13 mouse cellular contexts compared by ENCODE assay signal in genomic region chr6:113658226-113658625, GRCm38 (mm10). TPM values are rescaled to one million over a fixed set of nuclear protein-coding genes. Genes with fewer than 3 reads are reported as not detected.
A peak's percentile ranks its signal among the peaks of the same experiment; 100 is the strongest.
DNase-seq lines count a peak whose midpoint lies in the region; ATAC-seq and TF ChIP-seq lines count a peak whose summit lies in the region.
"Had no signal": no experiment of that assay in that cellular context is flagged by ENCODE, and none has a peak within 500 bp of the region (broad histone marks: within the 10 kb centered on the region; RNA-seq: fewer than 3 reads in every experiment).

No protein-coding gene starts in this region.

- intact Hi-C loops in gastrocnemius, postnatal 14 days (cut with DNase I; ENCODE audit: low total_unique reads): no loop called here
- intact Hi-C loops in gastrocnemius, postnatal 36 days (cut with DNase I): no loop called here

- 0 out of 4 replicates have a peak, but pooled peaks have one; percentile 5 to 16 for ATAC-seq in hematopoietic stem cell, adult 5-6 weeks (replicated peaks in 1 of 2; ENCODE audit: insufficient read depth in 1 of 2, low FRiP score in 2 of 2, low TSS enrichment in 1 of 2, low read depth in 1 of 2, poor library complexity in 2 of 2, severe bottlenecking in 2 of 2)
- no peak for ATAC-seq in stomach, postnatal 0 days (ENCODE audit: low FRiP score, low TSS enrichment)
- ATAC-seq in forebrain, embryonic 13.5 days: no peak
- ATAC-seq: activated CD4-positive, CD25-positive, alpha-beta regulatory T cell, adult 4 months; midbrain, embryonic 13.5 days had no signal

- no peaks in the 10 kb centered on the region for H3K9me3 ChIP-seq in stomach, postnatal 0 days (ENCODE audit: control insufficient read depth, low read length)
- no peaks in the 10 kb centered on the region for H3K9me3 ChIP-seq in forebrain, embryonic 13.5 days (replicated peaks)
- H3K9me3 ChIP-seq: forebrain, embryonic 12.5 days; hindbrain, embryonic 12.5 days; midbrain, embryonic 13.5 days had no signal

- H3K9ac ChIP-seq in stomach, postnatal 0 days (ENCODE audit: low read length): no peak overlapping the region
- no peak overlapping the region for H3K9ac ChIP-seq in forebrain, embryonic 13.5 days
- H3K9ac ChIP-seq: forebrain, embryonic 12.5 days; hindbrain, embryonic 12.5 days; midbrain, embryonic 13.5 days had no signal

- H3K27ac ChIP-seq in stomach, postnatal 0 days (replicated peaks): peak overlapping the region; percentile 8; the same call in 1 of the 2 replicates
- no peak overlapping the region for H3K27ac ChIP-seq in forebrain, embryonic 13.5 days
- H3K27ac ChIP-seq: forebrain, embryonic 12.5 days; hindbrain, embryonic 12.5 days; midbrain, embryonic 13.5 days had no signal

- no peak overlapping the region for H3K4me3 ChIP-seq in stomach, postnatal 0 days (ENCODE audit: low read depth, low read length)
- no peak overlapping the region for H3K4me3 ChIP-seq in forebrain, embryonic 13.5 days
- H3K4me3 ChIP-seq: forebrain, embryonic 12.5 days; hindbrain, embryonic 12.5 days; midbrain, embryonic 13.5 days had no signal

- no peaks in the 10 kb centered on the region for H3K27me3 ChIP-seq in stomach, postnatal 0 days (ENCODE audit: control insufficient read depth, insufficient read depth, low read length)
- no peaks in the 10 kb centered on the region for H3K27me3 ChIP-seq in forebrain, embryonic 13.5 days
- H3K27me3 ChIP-seq: forebrain, embryonic 12.5 days; hindbrain, embryonic 12.5 days; midbrain, embryonic 13.5 days had no signal

- H3K36me3 ChIP-seq in stomach, postnatal 0 days (ENCODE audit: control insufficient read depth, insufficient read depth, low read length): no peaks in the 10 kb centered on the region
- no peaks in the 10 kb centered on the region for H3K36me3 ChIP-seq in forebrain, embryonic 13.5 days (ENCODE audit: poor library complexity, severe bottlenecking)
- H3K36me3 ChIP-seq: forebrain, embryonic 12.5 days; hindbrain, embryonic 12.5 days; midbrain, embryonic 13.5 days had no signal

- no peak for TF ChIP-seq EP300 in stomach, postnatal 0 days (optimal IDR thresholded peaks at IDR 0.05)

- H3K4me1 ChIP-seq in stomach, postnatal 0 days (replicated peaks; ENCODE audit: control insufficient read depth, insufficient read depth): no peaks in the 10 kb centered on the region
- no peaks in the 10 kb centered on the region for H3K4me1 ChIP-seq in forebrain, embryonic 13.5 days

- H3K4me2 ChIP-seq in stomach, postnatal 0 days (replicated peaks; ENCODE audit: low read depth): no peak overlapping the region
- no peak overlapping the region for H3K4me2 ChIP-seq in forebrain, embryonic 13.5 days
- H3K4me2 ChIP-seq: forebrain, embryonic 12.5 days; hindbrain, embryonic 12.5 days; midbrain, embryonic 13.5 days had no signal

- 50% methylated on average over 3 of the region's 3 CpGs for WGBS in stomach, postnatal 0 days
- WGBS in forebrain, embryonic 13.5 days: 83% methylated on average over 3 of the region's 3 CpGs

- TF ChIP-seq CTCF in stomach, postnatal 0 days (IDR thresholded peaks at IDR 0.05; ENCODE audit: low read depth): no peak

- peak; percentile 31 for DNase-seq in gastrocnemius, postnatal 14 days
- DNase-seq in gastrocnemius, postnatal 36 days: no peak
- DNase-seq in lung, postnatal 10 days: peak; percentile 40
- no peak for DNase-seq in lung, postnatal 25 days (ENCODE audit: low spot score)
- DNase-seq in stomach, postnatal 0 days (ENCODE audit: low spot score): no peak
- no peak for DNase-seq in c-Kit-positive CD71-positive TER-119-positive erythroid progenitor cells, embryonic 14.5 days (ENCODE audit: low spot score)
- DNase-seq: cerebellum, postnatal 14 days had no signal

RNA-seq across cellular contexts. Expression of gene Irak2, which starts 20.0 kb away (rescaled TPM):
- 1 to 10 TPM; 4.7 to 4.8 TPM for total RNA-seq in gastrocnemius, postnatal 14 days (2021)
- total RNA-seq in gastrocnemius, postnatal 36 days (2021): 1 to 10 TPM; 3.1 to 3.9 TPM
- 20.7 and 30.8 TPM in 2 replicates for total RNA-seq in hematopoietic stem cell, adult 5-6 weeks (2017)
- 9.6 and 10.2 TPM in 2 replicates for polyA plus RNA-seq in stomach, postnatal 0 days (2015; fragmentation: Nextera tagmentation; extraction: Ambion mirVana)
- polyA plus RNA-seq in forebrain, embryonic 13.5 days (2015; fragmentation: Nextera tagmentation; extraction: Ambion mirVana): 0.77 and 0.96 TPM in 2 replicates

RNA-seq across cellular contexts. Expression of gene Vhl, which starts 34.5 kb away (rescaled TPM):
- total RNA-seq in gastrocnemius, postnatal 14 days (2021): 1 to 10 TPM; 6.8 to 7.0 TPM
- total RNA-seq in gastrocnemius, postnatal 36 days (2021): 1 to 10 TPM; 3.5 to 4.5 TPM
- total RNA-seq in hematopoietic stem cell, adult 5-6 weeks (2017): 13.5 and 18.6 TPM in 2 replicates
- polyA plus RNA-seq in stomach, postnatal 0 days (2015; fragmentation: Nextera tagmentation; extraction: Ambion mirVana): 23.4 and 24.3 TPM in 2 replicates
- 57.3 and 63.9 TPM in 2 replicates for polyA plus RNA-seq in forebrain, embryonic 13.5 days (2015; fragmentation: Nextera tagmentation; extraction: Ambion mirVana)

RNA-seq across cellular contexts. Expression of gene Tatdn2, which starts 38.6 kb away (rescaled TPM):
- 10 to 100 TPM; 25.7 to 29.1 TPM for total RNA-seq in gastrocnemius, postnatal 14 days (2021)
- 10 to 100 TPM; 30.5 to 39.6 TPM for total RNA-seq in gastrocnemius, postnatal 36 days (2021)
- total RNA-seq in hematopoietic stem cell, adult 5-6 weeks (2017): 120 and 137 TPM in 2 replicates
- 0.73 and 0.97 TPM in 2 replicates for polyA plus RNA-seq in stomach, postnatal 0 days (2015; fragmentation: Nextera tagmentation; extraction: Ambion mirVana)
- 0.47 and 0.81 TPM in 2 replicates for polyA plus RNA-seq in forebrain, embryonic 13.5 days (2015; fragmentation: Nextera tagmentation; extraction: Ambion mirVana)

RNA-seq across cellular contexts. Expression of gene Brk1, which starts 53.7 kb away (rescaled TPM):
- total RNA-seq in gastrocnemius, postnatal 14 days (2021): 10 to 100 TPM; 42.8 to 52.4 TPM
- 10 to 100 TPM; 36.3 to 37.5 TPM for total RNA-seq in gastrocnemius, postnatal 36 days (2021)
- total RNA-seq in hematopoietic stem cell, adult 5-6 weeks (2017): 104 and 118 TPM in 2 replicates
- polyA plus RNA-seq in stomach, postnatal 0 days (2015; fragmentation: Nextera tagmentation; extraction: Ambion mirVana): 199 and 201 TPM in 2 replicates
- 227 TPM in 2 replicates for polyA plus RNA-seq in forebrain, embryonic 13.5 days (2015; fragmentation: Nextera tagmentation; extraction: Ambion mirVana)

RNA-seq across cellular contexts. Expression of gene Fancd2os, which starts 57.7 kb away (rescaled TPM):
- not detected for total RNA-seq in gastrocnemius, postnatal 14 days (2021)
- total RNA-seq in gastrocnemius, postnatal 36 days (2021): not detected
- not detected in 2 replicates for total RNA-seq in hematopoietic stem cell, adult 5-6 weeks (2017)
- not detected in 2 replicates for polyA plus RNA-seq in stomach, postnatal 0 days (2015; fragmentation: Nextera tagmentation; extraction: Ambion mirVana)
- polyA plus RNA-seq in forebrain, embryonic 13.5 days (2015; fragmentation: Nextera tagmentation; extraction: Ambion mirVana): 0.28 TPM in 1 of 2 replicates, not detected in the other
- polyA plus RNA-seq: activated CD4-positive, CD25-positive, alpha-beta regulatory T cell, adult 4 months; midbrain, embryonic 13.5 days had no signal

Comparison
In these comparisons a context has a peak if more than half of its experiments do, and no peak if none do; other contexts are left out.
1. DNase-seq: peak in gastrocnemius, postnatal 14 days (single experiment) and lung, postnatal 10 days (single experiment); none in gastrocnemius, postnatal 36 days (0 of 2), lung, postnatal 25 days (single experiment), stomach, postnatal 0 days (single experiment) and c-Kit-positive CD71-positive TER-119-positive erythroid progenitor cells, embryonic 14.5 days (single experiment).
2. ATAC-seq: peak in hematopoietic stem cell, adult 5-6 weeks (2 of 2); none in stomach, postnatal 0 days (single experiment) and forebrain, embryonic 13.5 days (single experiment).